Mouse (Mus musculus): ENCODE measurements around the gene Atp8b2. TPM values are rescaled to one million over a fixed set of nuclear protein-coding genes. Genes with fewer than 3 reads are reported as not detected.
A peak's percentile ranks its signal among the peaks of the same experiment; 100 is the strongest.

Atp8b2 gene
- polyA plus RNA-seq, 2 experiments: 20.5 to 88.4 TPM

GRCm38 (mm10) chr3:89963926-89964739 lies 825 bp upstream of the Atp8b2 start:
- Histone ChIP-seq H3K27me3 (ENCODE audit: control insufficient read depth, insufficient read depth, low read length) (no peaks in the 10 kb centered on the region), H3K9me3 (ENCODE audit: control insufficient read depth, low read length) (no peaks in the 10 kb centered on the region), H3K4me2 (replicated peaks; ENCODE audit: low read depth, low read length, severe bottlenecking) (peak overlapping the region; percentile 98), H3K4me1 (ENCODE audit: control insufficient read depth, insufficient read depth, low read length) (peaks cover 25% of the 10 kb centered on the region), H3K4me3 (replicated peaks; ENCODE audit: low read length) (peak overlapping the region; percentile 86), H3K36me3 (ENCODE audit: control insufficient read depth, insufficient read depth, low read length) (peaks cover 3% of the 10 kb centered on the region), H3K9ac (ENCODE audit: low read depth, low read length, severe bottlenecking) (peak overlapping the region; percentile 94), H3K27ac (replicated peaks; ENCODE audit: low read depth, low read length) (peak overlapping the region; percentile 90)
- WGBS: 32% methylated on average over 22 of the region's 22 CpGs
- peak; percentile 90 for DNase-seq (ENCODE audit: low spot score)
- ATAC-seq (ENCODE audit: low FRiP score, low read depth): no peak; the same call in 1 of the 2 replicates
- no peak for TF ChIP-seq POLR2A (IDR thresholded peaks at IDR 0.05; ENCODE audit: borderline replicate concordance, extremely low read depth, insufficient read depth, insufficient read length)

GRCm38 (mm10) chr3:89962751-89963220 lies 522 bp downstream of the Atp8b2 start:
- ATAC-seq (ENCODE audit: low FRiP score, low read depth) (peak; percentile 12; the same call in 1 of the 2 replicates), DNase-seq (ENCODE audit: low spot score) (peak; percentile 20)
- peaks cover 25% of the 10 kb centered on the region for H3K4me1 ChIP-seq (ENCODE audit: control insufficient read depth, insufficient read depth, low read length)
- H3K4me3 ChIP-seq (replicated peaks; ENCODE audit: low read length): peak overlapping the region; percentile 86
- WGBS: 0% methylated on average over 29 of the region's 30 CpGs
- peak overlapping the region; percentile 90 for H3K27ac ChIP-seq (replicated peaks; ENCODE audit: low read depth, low read length)
- no peaks in the 10 kb centered on the region for H3K9me3 ChIP-seq (ENCODE audit: control insufficient read depth, low read length)
- TF ChIP-seq POLR2A (IDR thresholded peaks at IDR 0.05; ENCODE audit: borderline replicate concordance, extremely low read depth, insufficient read depth, insufficient read length): no peak
- H3K4me2 ChIP-seq (replicated peaks; ENCODE audit: low read depth, low read length, severe bottlenecking): peak overlapping the region; percentile 98
- peak overlapping the region; percentile 94 for H3K9ac ChIP-seq (ENCODE audit: low read depth, low read length, severe bottlenecking)
- H3K27me3 ChIP-seq (ENCODE audit: control insufficient read depth, insufficient read depth, low read length): no peaks in the 10 kb centered on the region
- peaks cover 16% of the 10 kb centered on the region for H3K36me3 ChIP-seq (ENCODE audit: control insufficient read depth, insufficient read depth, low read length)

GRCm38 (mm10) chr3:89962059-89962750 lies 1.1 kb downstream of the Atp8b2 start:
- Histone ChIP-seq H3K27me3 (ENCODE audit: control insufficient read depth, insufficient read depth, low read length) (no peaks in the 10 kb centered on the region), H3K9ac (ENCODE audit: low read depth, low read length, severe bottlenecking) (peak overlapping the region; percentile 94), H3K9me3 (ENCODE audit: control insufficient read depth, low read length) (no peaks in the 10 kb centered on the region), H3K4me2 (replicated peaks; ENCODE audit: low read depth, low read length, severe bottlenecking) (peak overlapping the region; percentile 98), H3K4me1 (ENCODE audit: control insufficient read depth, insufficient read depth, low read length) (peaks cover 25% of the 10 kb centered on the region), H3K27ac (replicated peaks; ENCODE audit: low read depth, low read length) (peak overlapping the region; percentile 90), H3K36me3 (ENCODE audit: control insufficient read depth, insufficient read depth, low read length) (peaks cover 22% of the 10 kb centered on the region), H3K4me3 (replicated peaks; ENCODE audit: low read length) (peak overlapping the region; percentile 86)
- TF ChIP-seq POLR2A (IDR thresholded peaks at IDR 0.05; ENCODE audit: borderline replicate concordance, extremely low read depth, insufficient read depth, insufficient read length): no peak
- DNase-seq (ENCODE audit: low spot score): peak; percentile 9
- WGBS: 2% methylated on average over 14 of the region's 14 CpGs
- no peak for ATAC-seq (ENCODE audit: low FRiP score, low read depth)

GRCm38 (mm10) chr3:89961436-89961835 lies 1.9 kb downstream of the Atp8b2 start:
- Histone ChIP-seq H3K36me3 (ENCODE audit: control insufficient read depth, insufficient read depth, low read length) (peaks cover 30% of the 10 kb centered on the region), H3K9ac (ENCODE audit: low read depth, low read length, severe bottlenecking) (peak overlapping the region; percentile 94; the same call in 1 of the 2 replicates)

DNA sequence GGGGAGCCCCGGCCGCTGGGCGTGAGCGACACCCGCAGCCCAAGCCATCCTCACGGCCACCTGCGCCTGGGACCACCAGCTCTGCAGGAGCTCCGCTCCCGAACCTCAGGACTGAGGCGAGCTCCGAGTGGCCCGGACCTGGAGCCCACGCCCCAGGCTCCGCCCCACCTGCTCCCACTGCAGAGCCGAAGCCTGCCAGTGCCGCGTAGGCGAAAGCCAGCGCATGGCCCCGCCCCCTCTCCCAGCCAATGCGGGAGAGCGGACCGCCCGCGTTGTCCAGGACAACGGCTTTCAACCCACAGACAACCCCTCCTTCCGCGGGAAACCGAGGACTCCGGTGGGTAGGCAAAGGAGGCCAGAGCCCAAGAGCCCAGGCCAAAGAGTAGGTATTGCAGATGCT lies 2.8 kb downstream of the Atp8b2 start:
- DNase-seq (ENCODE audit: low spot score) (peak; percentile 93), ATAC-seq (ENCODE audit: low FRiP score, low read depth) (peak; percentile 92)
- Histone ChIP-seq H3K36me3 (ENCODE audit: control insufficient read depth, insufficient read depth, low read length) (peaks cover 40% of the 10 kb centered on the region), H3K4me3 (replicated peaks; ENCODE audit: low read length) (peak overlapping the region; percentile 86), H3K27me3 (ENCODE audit: control insufficient read depth, insufficient read depth, low read length) (no peaks in the 10 kb centered on the region), H3K4me1 (ENCODE audit: control insufficient read depth, insufficient read depth, low read length) (peaks cover 25% of the 10 kb centered on the region), H3K9me3 (ENCODE audit: control insufficient read depth, low read length) (no peaks in the 10 kb centered on the region), H3K4me2 (replicated peaks; ENCODE audit: low read depth, low read length, severe bottlenecking) (peak overlapping the region; percentile 98), H3K9ac (ENCODE audit: low read depth, low read length, severe bottlenecking) (peak overlapping the region; percentile 60), H3K27ac (replicated peaks; ENCODE audit: low read depth, low read length) (0 out of 2 replicates have a peak overlapping the region, but pooled peaks have one; percentile 28)
- 0% methylated on average over 22 of the region's 30 CpGs for WGBS
- TF ChIP-seq POLR2A (IDR thresholded peaks at IDR 0.05; ENCODE audit: borderline replicate concordance, extremely low read depth, insufficient read depth, insufficient read length): no peak

More at GRCm38 (mm10) chr3:89961436-89961835, 1.9 kb downstream of the Atp8b2 start:
- no peak for TF ChIP-seq POLR2A (IDR thresholded peaks at IDR 0.05; ENCODE audit: borderline replicate concordance, extremely low read depth, insufficient read depth, insufficient read length)
- ATAC-seq (ENCODE audit: low FRiP score, low read depth) (no peak), DNase-seq (ENCODE audit: low spot score) (peak; percentile 5)
- Histone ChIP-seq H3K27ac (replicated peaks; ENCODE audit: low read depth, low read length) (no peak overlapping the region), H3K27me3 (ENCODE audit: control insufficient read depth, insufficient read depth, low read length) (no peaks in the 10 kb centered on the region), H3K9me3 (ENCODE audit: control insufficient read depth, low read length) (no peaks in the 10 kb centered on the region), H3K4me1 (ENCODE audit: control insufficient read depth, insufficient read depth, low read length) (peaks cover 25% of the 10 kb centered on the region), H3K4me3 (replicated peaks; ENCODE audit: low read length) (peak overlapping the region; percentile 86), H3K4me2 (replicated peaks; ENCODE audit: low read depth, low read length, severe bottlenecking) (peak overlapping the region; percentile 98)
- 50% methylated on average over 4 of the region's 4 CpGs for WGBS
